Mouse (Mus musculus) small intestine, adult 2 months (tissue): Measurements from ENCODE around the gene Atp1b2.

Source experiments
- CTCF ChIP-seq: fragments of 200-500 bp; IDR thresholded peaks from 2 replicates; pipeline ENCODE4 v1.5.1; 2012; ENCODE audit warnings: low read depth, mild to moderate bottlenecking, control low read depth, inconsistent platforms, low read length, moderate library complexity, mixed read lengths; ENCODE audit not compliant: insufficient replicate concordance, insufficient read length; ENCODE audit errors: extremely low read depth
- POLR2A ChIP-seq: fragments of 200-500 bp; IDR thresholded peaks from 2 replicates; pipeline ENCODE4 v1.6.1; 2012; ENCODE audit warnings: low read depth, mild to moderate bottlenecking, control low read depth, inconsistent platforms, low read length, moderate library complexity

- TF ChIP-seq CTCF (no peak), POLR2A (no peak)
Measured at GRCm38 (mm10) chr11:69604795-69605664, 712 bp downstream of the Atp1b2 start.
